Mouse (Mus musculus): ENCODE measurements around the gene Gm21962. TPM values are rescaled to one million over a fixed set of nuclear protein-coding genes. Genes with fewer than 3 reads are reported as not detected.

The Gm21962 gene
- polyA plus RNA-seq, 1 experiment from 2014 or later, result not detected

- Histone ChIP-seq H3K9me3 (ENCODE audit: control insufficient read depth) (no peaks in the 10 kb centered on the region), H3K4me1 (replicated peaks; ENCODE audit: control insufficient read depth, insufficient read depth, low read length) (no peaks in the 10 kb centered on the region), H3K27ac (ENCODE audit: low read depth, low read length) (no peak overlapping the region), H3K4me3 (ENCODE audit: low read depth, low read length) (no peak overlapping the region), H3K27me3 (replicated peaks; ENCODE audit: control insufficient read depth, insufficient read depth, low read length) (no peaks in the 10 kb centered on the region), H3K36me3 (ENCODE audit: control insufficient read depth, insufficient read depth) (no peaks in the 10 kb centered on the region), H3K9ac (ENCODE audit: low read depth, low read length) (no peak overlapping the region), H3K4me2 (replicated peaks; ENCODE audit: low read depth) (no peak overlapping the region)
- no peak for ATAC-seq
- WGBS, result 83% methylated on average over 4 of the region's 4 CpGs
- TF ChIP-seq CTCF (IDR thresholded peaks at IDR 0.05; ENCODE audit: low read depth), result no peak
Measured at GRCm38 (mm10) chr3:137636571-137636970, 34.8 kb upstream of the Gm21962 start.

DNA sequence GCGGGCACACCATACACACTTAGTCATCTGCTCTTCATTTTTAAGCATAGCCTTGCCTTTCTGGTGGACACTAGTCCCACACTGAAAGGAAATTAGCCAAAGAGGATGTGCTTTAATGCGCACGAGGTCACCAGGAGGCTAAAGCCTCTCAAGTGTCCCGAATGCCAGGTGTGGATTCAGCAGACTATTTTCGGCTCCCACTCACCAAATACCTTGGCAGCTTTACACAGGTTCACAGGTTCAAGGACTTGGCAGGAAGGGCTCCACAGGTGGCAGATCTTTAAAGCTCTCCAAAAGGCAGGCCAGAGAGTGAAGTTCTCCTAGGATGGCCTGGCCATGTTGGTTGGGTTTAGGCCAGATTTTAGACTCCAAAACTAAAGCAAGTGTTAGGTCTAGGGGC lies 30.1 kb upstream of the Gm21962 start:
- Histone ChIP-seq H3K36me3 (ENCODE audit: control insufficient read depth, insufficient read depth) (no peaks in the 10 kb centered on the region), H3K4me3 (ENCODE audit: low read depth, low read length) (no peak overlapping the region), H3K4me1 (replicated peaks; ENCODE audit: control insufficient read depth, insufficient read depth, low read length) (no peaks in the 10 kb centered on the region), H3K27ac (ENCODE audit: low read depth, low read length) (no peak overlapping the region), H3K4me2 (replicated peaks; ENCODE audit: low read depth) (no peak overlapping the region), H3K27me3 (replicated peaks; ENCODE audit: control insufficient read depth, insufficient read depth, low read length) (no peaks in the 10 kb centered on the region), H3K9ac (ENCODE audit: low read depth, low read length) (no peak overlapping the region), H3K9me3 (ENCODE audit: control insufficient read depth) (no peaks in the 10 kb centered on the region)
- WGBS, result 87% methylated on average over 5 of the region's 5 CpGs
- no peak for ATAC-seq
- TF ChIP-seq CTCF (IDR thresholded peaks at IDR 0.05; ENCODE audit: low read depth), result no peak

- Histone ChIP-seq H3K36me3 (ENCODE audit: control insufficient read depth, insufficient read depth) (no peaks in the 10 kb centered on the region), H3K9ac (ENCODE audit: low read depth, low read length) (no peak overlapping the region), H3K4me3 (ENCODE audit: low read depth, low read length) (no peak overlapping the region), H3K4me1 (replicated peaks; ENCODE audit: control insufficient read depth, insufficient read depth, low read length) (no peaks in the 10 kb centered on the region), H3K9me3 (ENCODE audit: control insufficient read depth) (no peaks in the 10 kb centered on the region), H3K27ac (ENCODE audit: low read depth, low read length) (no peak overlapping the region), H3K27me3 (replicated peaks; ENCODE audit: control insufficient read depth, insufficient read depth, low read length) (no peaks in the 10 kb centered on the region), H3K4me2 (replicated peaks; ENCODE audit: low read depth) (no peak overlapping the region)
- no peak for TF ChIP-seq CTCF (IDR thresholded peaks at IDR 0.05; ENCODE audit: low read depth)
- WGBS, result 64% methylated on average over 8 of the region's 8 CpGs
- no peak for ATAC-seq
Measured at GRCm38 (mm10) chr3:137642137-137642536, 29.2 kb upstream of the Gm21962 start.

DNA sequence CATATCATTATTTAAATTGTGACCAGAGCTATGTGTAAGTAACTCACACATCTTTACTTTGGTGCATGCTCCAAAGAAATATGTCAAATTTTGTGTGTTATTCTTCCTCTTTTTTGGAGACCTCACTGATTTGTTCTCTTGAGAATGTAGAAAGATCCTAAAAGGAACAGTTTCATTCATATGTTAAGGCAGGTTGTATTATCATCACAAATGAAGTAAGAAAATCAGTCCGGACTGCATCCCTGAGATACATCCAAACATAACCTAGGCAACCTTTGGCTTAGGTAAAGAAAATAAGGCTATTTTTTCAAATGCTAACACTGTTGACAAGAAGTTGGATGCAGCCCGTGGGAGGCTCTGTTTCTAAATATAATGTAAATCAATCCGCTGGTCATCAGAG lies 28.8 kb upstream of the Gm21962 start:
- 77% methylated on average over 3 of the region's 3 CpGs for WGBS
- Histone ChIP-seq H3K36me3 (ENCODE audit: control insufficient read depth, insufficient read depth) (no peaks in the 10 kb centered on the region), H3K9ac (ENCODE audit: low read depth, low read length) (no peak overlapping the region), H3K27me3 (replicated peaks; ENCODE audit: control insufficient read depth, insufficient read depth, low read length) (no peaks in the 10 kb centered on the region), H3K4me1 (replicated peaks; ENCODE audit: control insufficient read depth, insufficient read depth, low read length) (no peaks in the 10 kb centered on the region), H3K4me3 (ENCODE audit: low read depth, low read length) (no peak overlapping the region), H3K27ac (ENCODE audit: low read depth, low read length) (no peak overlapping the region), H3K4me2 (replicated peaks; ENCODE audit: low read depth) (no peak overlapping the region), H3K9me3 (ENCODE audit: control insufficient read depth) (no peaks in the 10 kb centered on the region)
- no peak for ATAC-seq
- no peak for TF ChIP-seq CTCF (IDR thresholded peaks at IDR 0.05; ENCODE audit: low read depth)

DNA sequence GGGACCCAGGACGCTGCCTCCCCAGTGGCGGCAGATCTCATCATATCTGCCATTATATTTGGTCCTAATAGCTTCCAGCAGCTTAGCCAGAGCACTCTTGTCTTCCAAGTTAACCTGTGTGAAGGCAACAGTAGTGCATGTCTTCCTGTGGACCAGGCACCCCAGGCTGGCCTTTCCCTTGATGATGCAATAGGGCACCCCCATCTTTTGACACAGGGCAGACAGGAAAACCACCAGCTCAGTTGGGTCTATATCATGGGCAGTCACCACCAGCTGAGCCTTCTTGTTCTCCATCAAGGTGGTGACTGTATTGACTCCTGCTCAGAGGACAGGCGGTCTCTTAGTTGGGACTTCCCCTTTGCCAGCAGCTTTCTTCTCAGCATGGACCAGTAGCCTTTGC lies 27.2 kb upstream of the Gm21962 start:
- Histone ChIP-seq H3K4me1 (replicated peaks; ENCODE audit: control insufficient read depth, insufficient read depth, low read length) (no peaks in the 10 kb centered on the region), H3K27ac (ENCODE audit: low read depth, low read length) (no peak overlapping the region), H3K9ac (ENCODE audit: low read depth, low read length) (no peak overlapping the region), H3K36me3 (ENCODE audit: control insufficient read depth, insufficient read depth) (no peaks in the 10 kb centered on the region), H3K4me3 (ENCODE audit: low read depth, low read length) (no peak overlapping the region), H3K9me3 (ENCODE audit: control insufficient read depth) (no peaks in the 10 kb centered on the region), H3K4me2 (replicated peaks; ENCODE audit: low read depth) (no peak overlapping the region), H3K27me3 (replicated peaks; ENCODE audit: control insufficient read depth, insufficient read depth, low read length) (no peaks in the 10 kb centered on the region)
- no peak for ATAC-seq
- WGBS, result 86% methylated on average over 3 of the region's 3 CpGs
- no peak for TF ChIP-seq CTCF (IDR thresholded peaks at IDR 0.05; ENCODE audit: low read depth)

DNA sequence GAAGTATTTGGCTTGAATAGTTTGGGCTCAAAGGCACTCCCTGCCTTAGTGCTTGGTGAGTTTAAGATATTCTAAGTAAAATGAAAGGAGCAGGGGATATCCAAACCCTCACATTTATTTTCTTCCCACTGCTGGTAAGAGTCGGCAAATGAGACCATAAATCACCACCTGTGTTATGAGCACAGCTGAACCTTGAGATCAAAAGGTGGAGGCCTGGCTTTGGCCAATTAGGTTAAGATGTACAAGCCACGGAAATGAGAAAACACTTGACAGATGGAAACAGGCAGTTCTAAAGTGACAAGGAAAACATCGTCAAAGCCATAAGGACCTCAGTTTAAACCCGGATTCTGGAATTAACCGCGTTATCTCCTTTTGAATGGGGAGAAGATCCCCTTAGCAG lies 26.4 kb upstream of the Gm21962 start:
- no peaks in the 10 kb centered on the region for H3K4me1 ChIP-seq (replicated peaks; ENCODE audit: control insufficient read depth, insufficient read depth, low read length)
- no peak for TF ChIP-seq CTCF (IDR thresholded peaks at IDR 0.05; ENCODE audit: low read depth)
- 67% methylated on average over 6 of the region's 6 CpGs for WGBS
- H3K9ac ChIP-seq (ENCODE audit: low read depth, low read length), result no peak overlapping the region
- H3K36me3 ChIP-seq (ENCODE audit: control insufficient read depth, insufficient read depth), result no peaks in the 10 kb centered on the region
- ATAC-seq, result no peak
- no peak overlapping the region for H3K4me2 ChIP-seq (replicated peaks; ENCODE audit: low read depth)
- no peaks in the 10 kb centered on the region for H3K9me3 ChIP-seq (ENCODE audit: control insufficient read depth)
- no peak overlapping the region for H3K4me3 ChIP-seq (ENCODE audit: low read depth, low read length)
- no peaks in the 10 kb centered on the region for H3K27me3 ChIP-seq (replicated peaks; ENCODE audit: control insufficient read depth, insufficient read depth, low read length)
- H3K27ac ChIP-seq (ENCODE audit: low read depth, low read length), result no peak overlapping the region

- no peak for ATAC-seq
- WGBS, result 77% methylated on average over 12 of the region's 12 CpGs
- no peaks in the 10 kb centered on the region for H3K36me3 ChIP-seq (ENCODE audit: control insufficient read depth, insufficient read depth)
- H3K9me3 ChIP-seq (ENCODE audit: control insufficient read depth), result no peaks in the 10 kb centered on the region
- no peak overlapping the region for H3K4me2 ChIP-seq (replicated peaks; ENCODE audit: low read depth)
- no peak for TF ChIP-seq CTCF (IDR thresholded peaks at IDR 0.05; ENCODE audit: low read depth)
- no peak overlapping the region for H3K9ac ChIP-seq (ENCODE audit: low read depth, low read length)
- H3K27me3 ChIP-seq (replicated peaks; ENCODE audit: control insufficient read depth, insufficient read depth, low read length), result no peaks in the 10 kb centered on the region
- no peak overlapping the region for H3K4me3 ChIP-seq (ENCODE audit: low read depth, low read length)
- no peaks in the 10 kb centered on the region for H3K4me1 ChIP-seq (replicated peaks; ENCODE audit: control insufficient read depth, insufficient read depth, low read length)
- H3K27ac ChIP-seq (ENCODE audit: low read depth, low read length), result no peak overlapping the region
Measured at GRCm38 (mm10) chr3:137647427-137648100, 23.8 kb upstream of the Gm21962 start.
